Mouse (Mus musculus): ENCODE measurements around the gene Tmem143. TPM values are rescaled to one million over a fixed set of nuclear protein-coding genes. Genes with fewer than 3 reads are reported as not detected.

The Tmem143 gene
- total and polyA plus RNA-seq, 3 experiments = 8.8 to 14.6 (median 14.2) TPM

- Histone ChIP-seq H3K36me3 (replicated peaks in 1 of 2; ENCODE audit: control insufficient read depth in 1 of 2, insufficient read depth in 1 of 2, low read length in 1 of 2) (no peaks in the 10 kb centered on the region), H3K4me1 (ENCODE audit: control insufficient read depth in 1 of 2, insufficient read depth in 2 of 2) (no peaks in the 10 kb centered on the region; a peak in 1 of 4 replicates), H3K27me3 (replicated peaks) (peaks cover 73% of the 10 kb centered on the region), H3K27ac (ENCODE audit: insufficient read depth, low read depth) (no peak overlapping the region), H3K4me2 (ENCODE audit: insufficient read depth, low read depth, poor library complexity, severe bottlenecking) (no peak overlapping the region), H3K9me3 (replicated peaks; ENCODE audit: low read length) (peaks cover 6% of the 10 kb centered on the region), H3K9ac (ENCODE audit: insufficient read depth, low read depth) (no peak overlapping the region), H3K4me3 (replicated peaks in 1 of 3; ENCODE audit: low read depth in 2 of 3, low read length in 2 of 3, poor library complexity in 1 of 3) (no peak overlapping the region), H3K79me2 (replicated peaks; ENCODE audit: control insufficient read depth, extremely low read depth, insufficient read depth, poor library complexity, severe bottlenecking) (no peaks in the 10 kb centered on the region)
- no peak for DNase-seq (ENCODE audit: extremely low read depth)
- dilution Hi-C loops (cut with MboI; ENCODE audit: extremely low pct_ligation_motif_present, extremely low pct_unique_long_range_greater_than_20kb, low sequenced_read_pairs) = no loop called here
- no peak for TF ChIP-seq MAZ (IDR thresholded peaks at IDR 0.05; ENCODE audit: low read depth, low read length)
- TF ChIP-seq HCFC1 (IDR thresholded peaks at IDR 0.05; ENCODE audit: low read depth, low read length) = 0 out of 2 replicates have a peak, but pooled peaks have one; percentile 37
- TF ChIP-seq MAFK (IDR thresholded peaks at IDR 0.05; ENCODE audit: insufficient replicate concordance, low read length) = no peak
- no peak for TF ChIP-seq UBTF (IDR thresholded peaks at IDR 0.05; ENCODE audit: low read depth, low read length)
- in situ Hi-C loops (cut with MboI; ENCODE audit: low pct_ligation_motif_present, low pct_unique_long_range_greater_than_20kb, low sequenced_read_pairs) = no loop called here
Measured at GRCm38 (mm10) chr7:45862804-45863203, 33.9 kb upstream of the Tmem143 start.

GRCm38 (mm10) chr7:45864435-45864834, 32.3 kb upstream of the Tmem143 start:
- Histone ChIP-seq H3K9me3 (replicated peaks; ENCODE audit: low read length) (peaks cover 6% of the 10 kb centered on the region), H3K4me2 (ENCODE audit: insufficient read depth, low read depth, poor library complexity, severe bottlenecking) (no peak overlapping the region), H3K36me3 (replicated peaks in 1 of 2; ENCODE audit: control insufficient read depth in 1 of 2, insufficient read depth in 1 of 2, low read length in 1 of 2) (no peaks in the 10 kb centered on the region), H3K4me3 (replicated peaks in 1 of 3; ENCODE audit: low read depth in 2 of 3, low read length in 2 of 3, poor library complexity in 1 of 3) (no peak overlapping the region), H3K9ac (ENCODE audit: insufficient read depth, low read depth) (no peak overlapping the region), H3K27me3 (replicated peaks) (peaks cover 79% of the 10 kb centered on the region), H3K79me2 (replicated peaks; ENCODE audit: control insufficient read depth, extremely low read depth, insufficient read depth, poor library complexity, severe bottlenecking) (no peaks in the 10 kb centered on the region), H3K4me1 (ENCODE audit: control insufficient read depth in 1 of 2, insufficient read depth in 2 of 2) (no peaks in the 10 kb centered on the region; a peak in 1 of 4 replicates), H3K27ac (ENCODE audit: insufficient read depth, low read depth) (no peak overlapping the region)
- in situ Hi-C loops (cut with MboI; ENCODE audit: low pct_ligation_motif_present, low pct_unique_long_range_greater_than_20kb, low sequenced_read_pairs) (no loop called here), dilution Hi-C loops (cut with MboI; ENCODE audit: extremely low pct_ligation_motif_present, extremely low pct_unique_long_range_greater_than_20kb, low sequenced_read_pairs) (no loop called here)
- TF ChIP-seq MYC (IDR thresholded peaks at IDR 0.05; ENCODE audit: low read depth, low read length) = no peak
- no peak for TF ChIP-seq EP300 (IDR thresholded peaks at IDR 0.05; ENCODE audit: low read length)
- TF ChIP-seq MAX (IDR thresholded peaks at IDR 0.05; ENCODE audit: low read length) = no peak
- DNase-seq (ENCODE audit: extremely low read depth) = no peak

- in situ Hi-C loops (cut with MboI; ENCODE audit: low pct_ligation_motif_present, low pct_unique_long_range_greater_than_20kb, low sequenced_read_pairs) = no loop called here
- H3K4me3 ChIP-seq (replicated peaks in 1 of 3; ENCODE audit: low read depth in 2 of 3, low read length in 2 of 3, poor library complexity in 1 of 3) = peak overlapping the region; percentile 28 to 66 (median 38)
- H3K4me1 ChIP-seq (ENCODE audit: control insufficient read depth in 1 of 2, insufficient read depth in 2 of 2) = peaks cover 11 to 12% of the 10 kb centered on the region in 2 experiments
- H3K27me3 ChIP-seq (replicated peaks) = peaks cover 67% of the 10 kb centered on the region
- peaks cover 6% of the 10 kb centered on the region for H3K9me3 ChIP-seq (replicated peaks; ENCODE audit: low read length)
- dilution Hi-C loops (cut with MboI; ENCODE audit: extremely low pct_ligation_motif_present, extremely low pct_unique_long_range_greater_than_20kb, low sequenced_read_pairs) = no loop called here
- peak overlapping the region; percentile 71 for H3K9ac ChIP-seq (ENCODE audit: insufficient read depth, low read depth)
- no peak overlapping the region for H3K27ac ChIP-seq (ENCODE audit: insufficient read depth, low read depth)
- peak overlapping the region; percentile 78 for H3K4me2 ChIP-seq (ENCODE audit: insufficient read depth, low read depth, poor library complexity, severe bottlenecking)
- DNase-seq (ENCODE audit: extremely low read depth) = peak; percentile 42
- H3K79me2 ChIP-seq (replicated peaks; ENCODE audit: control insufficient read depth, extremely low read depth, insufficient read depth, poor library complexity, severe bottlenecking) = no peaks in the 10 kb centered on the region
- no peaks in the 10 kb centered on the region for H3K36me3 ChIP-seq (replicated peaks in 1 of 2; ENCODE audit: control insufficient read depth in 1 of 2, insufficient read depth in 1 of 2, low read length in 1 of 2)
- peak; percentile 47 for TF ChIP-seq NRF1 (IDR thresholded peaks at IDR 0.05; ENCODE audit: low read depth, low read length)
- no peak for TF ChIP-seq JUND (conservative IDR thresholded peaks at IDR 0.05; ENCODE audit: low read depth, low read length)
- TF ChIP-seq EP300 (IDR thresholded peaks at IDR 0.05; ENCODE audit: low read length) = no peak
- no peak for TF ChIP-seq POLR2AphosphoS2 (IDR thresholded peaks at IDR 0.05; ENCODE audit: low read depth, low read length)
- TF ChIP-seq USF2 (conservative IDR thresholded peaks at IDR 0.05; ENCODE audit: low read depth, low read length) = no peak
- TF ChIP-seq BHLHE40 (IDR thresholded peaks at IDR 0.05; ENCODE audit: low read depth, low read length) = no peak
- TF ChIP-seq MAFK (IDR thresholded peaks at IDR 0.05; ENCODE audit: insufficient replicate concordance, low read length) = no peak
- no peak for TF ChIP-seq IRF4 (IDR thresholded peaks at IDR 0.05; ENCODE audit: low read depth, low read length)
- no peak for TF ChIP-seq PAX5 (IDR thresholded peaks at IDR 0.05; ENCODE audit: low read length)
- TF ChIP-seq TCF12 (IDR thresholded peaks at IDR 0.05; ENCODE audit: low read depth, low read length) = peak; percentile 45; the same call in 1 of the 2 replicates
- TF ChIP-seq SMC3 (IDR thresholded peaks at IDR 0.05; ENCODE audit: low read depth, low read length) = no peak
- TF ChIP-seq JUN (IDR thresholded peaks at IDR 0.05; ENCODE audit: insufficient read depth, low read depth, low read length) = no peak
- no peak for TF ChIP-seq UBTF (IDR thresholded peaks at IDR 0.05; ENCODE audit: low read depth, low read length)
- TF ChIP-seq USF1 (IDR thresholded peaks at IDR 0.05; ENCODE audit: low read depth, low read length) = no peak
- TF ChIP-seq ZC3H11A (IDR thresholded peaks at IDR 0.05; ENCODE audit: low read depth, low read length) = no peak
- TF ChIP-seq CHD2 (IDR thresholded peaks at IDR 0.05; ENCODE audit: low read length) = no peak
- peak; percentile 37; the same call in 1 of the 2 replicates for TF ChIP-seq NELFE (IDR thresholded peaks at IDR 0.05; ENCODE audit: low read depth, low read length)
- TF ChIP-seq MEF2A (IDR thresholded peaks at IDR 0.05; ENCODE audit: borderline replicate concordance, low read depth, low read length) = no peak
- peak; percentile 67 for TF ChIP-seq ELF1 (IDR thresholded peaks at IDR 0.05; ENCODE audit: low read depth, low read length)
- TF ChIP-seq HCFC1 (IDR thresholded peaks at IDR 0.05; ENCODE audit: low read depth, low read length) = no peak
Measured at GRCm38 (mm10) chr7:45865925-45866910, 30.5 kb upstream of the Tmem143 start.

Measured in CH12.LX (cell line).